Mouse (Mus musculus): ENCODE results near the gene Slc38a1.

Slc38a1 gene

GRCm38 (mm10) chr15:96642436-96643405 lies at the start of gene Slc38a1:
Gene Slc38a1, minus strand, starts transcription at chr15:96642913.
- peak; percentile 20 for DNase-seq (ENCODE audit: low spot score)

DNA sequence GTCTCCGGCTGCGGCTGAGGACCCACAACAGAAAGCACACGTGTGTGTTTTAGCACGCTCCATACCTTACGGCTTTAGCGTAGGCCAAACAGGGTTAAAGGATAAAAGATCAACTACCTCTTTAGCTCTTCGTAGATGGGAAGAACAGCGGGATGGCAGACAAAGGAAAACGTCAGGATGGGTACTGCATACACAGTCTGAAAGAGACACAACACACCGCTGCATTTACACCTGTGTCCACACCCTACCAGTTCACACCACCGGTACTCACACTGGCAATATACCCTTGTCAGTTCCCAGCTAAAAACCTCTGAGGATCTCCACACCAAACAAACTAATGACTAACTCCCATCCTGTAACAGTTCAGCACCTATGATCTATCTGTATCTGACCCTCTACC lies 49.7 kb upstream of the Slc38a1 start:
- DNase-seq (ENCODE audit: low spot score), result no peak

DNA sequence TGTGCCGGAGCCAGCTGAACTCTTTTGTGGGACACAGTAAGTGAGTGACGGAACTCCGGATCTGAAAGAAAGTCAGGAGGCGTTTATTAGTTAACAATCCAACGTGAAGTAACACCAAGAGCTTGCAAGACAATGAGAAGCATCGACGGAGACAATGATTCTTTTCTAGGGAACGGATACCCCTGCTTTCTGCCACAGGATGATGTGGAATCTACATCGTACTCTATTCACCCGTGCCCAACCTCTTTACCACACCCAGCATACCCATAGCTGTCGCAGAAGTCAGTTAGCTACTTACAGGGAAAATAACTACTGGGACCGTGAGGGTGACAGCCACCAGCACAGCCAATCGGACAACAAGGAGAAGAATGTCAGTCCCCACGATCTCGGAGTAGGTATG lies 48.7 kb upstream of the Slc38a1 start:
- no peak for DNase-seq (ENCODE audit: low spot score)

- no peak for DNase-seq (ENCODE audit: low spot score)
Observed at GRCm38 (mm10) chr15:96690829-96691228, 48.1 kb upstream of the Slc38a1 start.

DNA sequence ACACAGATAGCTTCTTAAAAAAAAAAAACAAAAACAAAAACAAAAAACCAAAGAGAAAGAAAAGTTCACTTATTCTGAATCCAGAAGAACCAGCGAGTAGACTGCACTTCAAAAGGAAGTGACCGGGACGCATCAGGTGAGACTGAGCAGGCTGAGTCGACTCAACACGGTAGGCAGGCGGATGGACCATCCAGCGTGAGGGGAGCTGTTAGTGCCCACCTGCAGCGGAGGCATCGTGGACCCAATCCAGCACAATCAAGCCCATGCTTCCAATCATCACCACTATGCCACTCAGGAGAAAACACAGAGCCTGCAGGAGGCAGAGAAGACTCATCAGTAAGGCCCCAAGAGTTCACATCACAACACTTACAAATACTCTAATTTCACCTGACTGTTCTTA lies 47.2 kb upstream of the Slc38a1 start:
- DNase-seq (ENCODE audit: low spot score), result no peak

DNA sequence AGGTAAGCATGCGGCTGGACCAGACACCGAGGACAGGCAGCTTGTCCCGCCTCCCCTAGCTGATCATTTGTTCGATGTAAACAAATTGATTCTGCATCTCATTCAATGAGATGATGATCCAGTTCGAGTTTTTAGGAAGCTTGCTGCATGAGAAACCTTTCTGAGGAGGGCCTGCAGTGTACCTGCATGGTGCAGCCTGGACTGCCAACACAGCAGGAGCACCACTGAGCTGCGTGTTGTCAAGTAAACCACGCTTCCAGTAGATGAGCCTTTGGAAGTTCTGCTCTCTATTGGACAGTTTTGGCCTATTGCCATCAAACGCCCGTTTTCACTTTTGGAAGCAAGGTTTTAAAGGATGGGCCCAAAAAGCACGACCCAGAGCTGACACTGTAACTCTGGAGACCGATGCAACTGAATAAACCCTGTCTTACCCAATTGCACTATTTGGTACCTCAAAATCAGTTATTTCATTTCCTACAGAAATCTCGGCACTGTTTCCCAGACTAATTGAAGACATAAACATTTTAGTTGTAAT lies 46.1 kb upstream of the Slc38a1 start:
- DNase-seq (ENCODE audit: low spot score), result no peak

GRCm38 (mm10) chr15:96688036-96688435 lies 45.3 kb upstream of the Slc38a1 start:
- DNase-seq (ENCODE audit: low spot score), result no peak

DNA sequence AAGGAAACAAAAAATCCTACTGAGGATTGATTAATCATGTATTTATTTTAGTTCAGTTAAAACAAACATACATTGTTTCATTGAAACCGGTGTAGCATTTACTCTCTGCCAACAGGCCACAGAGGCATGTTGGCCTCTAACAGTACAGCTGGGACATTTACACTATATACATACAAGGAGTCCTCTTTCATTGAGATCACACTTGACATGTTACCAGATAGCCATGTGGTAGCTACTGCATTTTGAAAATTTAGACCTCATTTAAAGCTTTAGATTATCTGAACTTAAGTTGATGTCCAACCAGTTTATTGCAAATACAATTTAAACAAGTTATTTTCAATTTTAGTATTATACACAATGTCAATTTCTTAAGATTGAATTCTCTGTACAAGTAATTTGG lies 44.7 kb upstream of the Slc38a1 start:
- DNase-seq (ENCODE audit: low spot score), result no peak

DNA sequence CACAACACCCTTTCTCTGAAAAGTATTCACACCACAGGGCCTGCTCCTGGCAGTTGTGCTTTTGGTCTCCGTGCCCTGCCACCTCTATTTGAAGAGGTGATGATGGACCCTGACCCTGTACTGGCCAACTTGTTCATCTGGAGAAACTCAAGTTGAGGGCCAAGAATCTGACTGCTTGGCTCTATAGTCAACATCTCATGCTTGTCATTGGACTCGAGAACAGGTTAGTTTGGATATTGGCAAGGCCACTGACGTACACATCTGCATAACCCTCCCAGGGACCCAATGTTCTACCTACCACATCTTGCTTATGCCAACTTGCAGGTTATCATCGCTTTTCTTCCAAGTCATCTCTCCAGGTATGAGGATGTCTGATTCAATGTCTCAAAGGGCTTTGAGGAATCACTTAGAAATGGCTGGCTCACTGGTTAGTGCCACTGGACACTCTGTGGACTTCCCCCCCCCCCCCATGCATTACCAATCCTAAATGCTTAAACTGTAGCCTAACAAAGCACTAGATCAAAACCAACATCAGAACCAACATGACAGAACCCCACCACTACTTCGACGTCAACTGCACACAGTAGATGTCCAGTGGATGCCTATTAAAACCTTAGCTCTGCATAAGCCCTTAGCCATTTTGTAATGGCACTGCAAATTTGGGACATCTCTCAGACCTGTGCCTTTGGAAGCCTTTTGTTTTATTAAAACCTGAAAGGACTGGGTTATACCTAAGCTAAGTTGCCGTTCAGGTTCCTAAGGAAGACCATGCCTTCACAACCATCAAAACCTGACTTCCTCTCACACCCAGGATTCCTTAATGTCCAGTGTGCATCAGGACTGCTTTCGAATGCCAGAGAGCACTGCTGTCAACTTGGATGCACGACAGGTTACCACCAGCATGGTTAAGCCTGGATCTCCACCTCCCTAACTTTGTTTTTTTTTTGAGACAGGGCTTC lies 43.8 kb upstream of the Slc38a1 start:
- DNase-seq (ENCODE audit: low spot score), result no peak

DNA sequence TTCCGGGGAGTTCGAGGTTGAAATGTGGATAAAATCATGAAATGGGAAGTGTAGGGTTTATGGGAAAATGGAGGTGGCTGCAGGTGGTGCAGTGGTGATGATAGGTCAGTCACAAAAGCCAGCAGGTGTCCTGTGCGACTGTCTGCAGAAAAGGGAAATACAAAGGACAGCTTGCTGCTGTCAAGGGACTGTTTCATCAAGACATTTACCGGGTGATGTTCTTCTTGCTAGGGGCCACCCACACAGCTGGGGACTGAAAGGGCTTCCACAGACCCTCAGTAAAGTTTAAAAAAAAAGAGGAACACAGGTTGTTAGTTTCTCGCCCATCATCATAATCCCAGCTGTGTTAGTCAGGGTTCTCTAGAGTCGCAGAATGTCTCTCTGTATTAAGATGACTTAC lies 42.6 kb upstream of the Slc38a1 start:
- DNase-seq (ENCODE audit: low spot score), result no peak

DNA sequence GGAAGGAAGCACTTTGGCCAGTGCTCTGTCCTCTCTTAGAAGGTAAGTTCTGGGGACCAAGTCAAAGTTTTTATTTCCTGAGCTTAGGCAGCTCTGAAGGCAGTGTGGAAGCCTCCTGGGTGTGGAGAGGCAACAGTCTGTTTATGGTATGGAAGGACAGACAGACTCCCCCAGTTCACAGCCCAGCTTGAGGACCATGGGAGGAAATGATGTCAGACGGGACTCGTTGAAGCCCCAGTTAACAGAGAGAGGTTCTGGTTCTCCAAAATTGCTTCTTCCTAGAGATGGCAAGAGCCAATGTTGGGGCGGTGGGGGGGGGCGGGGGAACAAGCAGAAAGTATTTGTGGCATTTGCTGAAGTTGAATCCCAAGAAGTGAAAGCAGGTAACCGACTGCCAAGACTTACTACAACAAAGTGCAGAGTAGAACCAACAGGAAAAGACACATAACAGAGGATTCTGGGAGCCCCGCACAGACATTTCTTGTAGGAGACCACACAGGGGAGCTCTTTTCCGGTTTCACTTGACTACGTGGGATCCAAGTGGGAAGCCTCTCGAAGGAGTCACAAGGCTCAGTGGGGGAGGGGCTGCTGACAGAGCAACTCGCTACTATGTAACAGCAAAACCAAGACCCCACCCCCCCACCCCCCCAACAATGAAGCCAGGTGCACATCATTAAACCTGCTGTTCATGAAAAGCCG lies 41.6 kb upstream of the Slc38a1 start:
- DNase-seq (ENCODE audit: low spot score), result no peak

- DNase-seq (ENCODE audit: low spot score), result no peak
Observed at GRCm38 (mm10) chr15:96678871-96679773, 36.4 kb upstream of the Slc38a1 start.

DNA sequence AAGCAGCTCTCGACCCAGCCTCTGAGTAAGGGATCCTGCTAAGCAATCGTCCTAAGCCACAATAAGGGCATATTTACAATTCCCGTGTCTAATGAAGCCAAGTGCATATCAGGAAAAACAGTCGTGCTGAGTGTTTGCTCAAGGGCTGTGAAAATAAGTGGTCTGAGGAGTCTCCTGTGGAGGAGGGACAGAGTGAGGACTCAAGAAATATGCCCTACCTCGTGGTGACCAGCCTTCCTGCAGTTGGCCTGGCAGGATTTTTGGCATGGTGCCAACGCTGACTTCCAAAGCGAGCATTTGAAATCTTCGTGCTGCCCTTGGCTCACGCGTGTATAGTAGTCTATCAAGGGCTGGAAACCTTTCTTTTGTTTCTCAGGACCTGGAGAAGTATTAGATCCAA lies 33.8 kb upstream of the Slc38a1 start:
- no peak for DNase-seq (ENCODE audit: low spot score)

GRCm38 (mm10) chr15:96675744-96676143 lies 33.0 kb upstream of the Slc38a1 start:
- DNase-seq (ENCODE audit: low spot score), result no peak

- no peak for DNase-seq (ENCODE audit: low spot score)
Observed at GRCm38 (mm10) chr15:96675055-96675454, 32.3 kb upstream of the Slc38a1 start.

- no peak for DNase-seq (ENCODE audit: low spot score)
Observed at GRCm38 (mm10) chr15:96674089-96674488, 31.4 kb upstream of the Slc38a1 start.

- no peak for DNase-seq (ENCODE audit: low spot score)
Observed at GRCm38 (mm10) chr15:96669721-96670120, 27.0 kb upstream of the Slc38a1 start.

- DNase-seq (ENCODE audit: low spot score), result peak; percentile 66
Observed at GRCm38 (mm10) chr15:96666663-96667062, 23.9 kb upstream of the Slc38a1 start.

- DNase-seq (ENCODE audit: low spot score), result peak; percentile 68
Observed at GRCm38 (mm10) chr15:96665889-96666288, 23.2 kb upstream of the Slc38a1 start.

- no peak for DNase-seq (ENCODE audit: low spot score)
Observed at GRCm38 (mm10) chr15:96660590-96661141, 18.0 kb upstream of the Slc38a1 start.

GRCm38 (mm10) chr15:96658275-96658602 lies 15.5 kb upstream of the Slc38a1 start:
- no peak for DNase-seq (ENCODE audit: low spot score)

All from urinary bladder, postnatal 25 days (tissue).